Mouse (Mus musculus) heart, embryonic 12.5 days (tissue): ENCODE data around the gene C77080. TPM values are rescaled to one million over a fixed set of nuclear protein-coding genes. Genes with fewer than 3 reads are reported as not detected.
A peak's percentile ranks its signal among the peaks of the same experiment; 100 is the strongest.

Experiments used
- ATAC-seq: fragments of 200-750 bp; cut with Nextera tagmentation; 2 replicates; pipeline ENCODE4 v1.8.0; 2017; ENCODE audit warnings: moderate TSS enrichment, moderate library complexity; ENCODE audit not compliant: insufficient number of reproducible peaks, low FRiP score
- H3K27ac ChIP-seq: fragments of 300-500 bp; sonication (generic); 2 replicates; pipeline ENCODE4 v1.5.1; 2016; ENCODE audit warnings: mild to moderate bottlenecking, moderate library complexity; ENCODE audit not compliant: poor library complexity, severe bottlenecking
- H3K27me3 ChIP-seq: fragments of 300-500 bp; sonication (generic); replicated peaks from 2 replicates; pipeline ENCODE4 v1.6.1; 2016; ENCODE audit warnings: mild to moderate bottlenecking, moderate library complexity
- H3K36me3 ChIP-seq: fragments of 300-500 bp; sonication (generic); 2 replicates; pipeline ENCODE4 v1.6.1; 2016; ENCODE audit warnings: mild to moderate bottlenecking, moderate library complexity
- H3K4me1 ChIP-seq: fragments of 300-500 bp; sonication (generic); replicated peaks from 2 replicates; pipeline ENCODE4 v1.6.1; 2016; ENCODE audit warnings: mild to moderate bottlenecking
- H3K4me2 ChIP-seq: fragments of 300-500 bp; sonication (generic); 2 replicates; pipeline ENCODE4 v1.6.1; 2016; ENCODE audit warnings: mild to moderate bottlenecking, moderate library complexity
- H3K4me3 ChIP-seq: fragments of 300-500 bp; sonication (generic); 2 replicates; pipeline ENCODE4 v1.5.1; 2016; ENCODE audit warnings: mild to moderate bottlenecking
- H3K9ac ChIP-seq: fragments of 300-500 bp; sonication (generic); 2 replicates; pipeline ENCODE4 v1.6.1; 2016; ENCODE audit warnings: mild to moderate bottlenecking, moderate library complexity
- H3K9me3 ChIP-seq: fragments of 300-500 bp; sonication (generic); replicated peaks from 2 replicates; pipeline ENCODE4 v1.6.1; 2016; ENCODE audit warnings: mild to moderate bottlenecking, moderate library complexity
- WGBS: fragments of 180-500 bp; shearing (Covaris S2); methylation state at CpG from one replicate; pipeline ENCODE4 v1.1.7; 2016; 5-methylcytosine and 5-hydroxymethylcytosine counted together
- microRNA-seq: library from miRNA; unstranded; fragments of <30 nt; microRNA quantifications from one replicate; pipeline ENCODE4, GENCODE M21; 2017
- polyA plus RNA-seq: library from polyadenylated mRNA; unstranded; fragments of >200 nt; fragmentation: Nextera tagmentation; extraction: Ambion mirVana; gene quantifications from 2 replicates; pipeline ENCODE4 v1.2.1, GENCODE M21; 2016

Gene C77080
- polyA plus RNA-seq, 1 experiment from 2014 or later, result 1.6 TPM

DNA sequence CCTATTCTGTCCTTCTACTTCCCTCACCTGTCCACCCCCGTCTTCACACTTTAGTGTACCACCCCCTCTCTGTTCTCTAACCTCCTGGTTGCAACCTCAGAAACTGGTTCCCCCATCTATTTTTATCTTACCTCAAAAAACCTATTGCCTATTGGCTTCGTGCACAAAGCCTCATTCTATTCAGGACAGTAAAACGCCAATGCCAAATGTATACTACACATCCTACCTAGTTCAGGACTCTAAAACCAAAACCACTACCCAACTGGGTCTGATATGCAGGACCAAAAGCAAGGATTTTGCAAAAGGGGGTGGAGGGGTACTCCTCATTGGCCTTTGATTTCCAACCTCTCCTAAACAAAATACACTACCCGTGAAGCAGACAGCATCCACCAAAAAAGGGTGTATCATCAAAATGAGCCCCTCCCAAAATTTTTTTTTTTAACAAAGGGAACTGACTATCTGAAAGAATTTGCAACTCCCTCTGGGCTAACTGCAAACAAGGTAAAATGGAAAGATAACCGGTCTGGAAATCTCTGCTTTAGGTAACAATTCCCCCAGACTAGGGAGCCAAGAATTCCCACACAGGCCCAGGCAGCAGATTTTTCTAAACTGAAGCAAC, 73.1 kb downstream of the C77080 start:
- Histone ChIP-seq H3K9ac (peak overlapping the region; percentile 96), H3K36me3 (peaks cover 6% of the 10 kb centered on the region; the same call in 1 of the 2 replicates), H3K4me3 (peak overlapping the region; percentile 96), H3K4me2 (peak overlapping the region; percentile 75), H3K27me3 (no peaks in the 10 kb centered on the region), H3K9me3 (no peaks in the 10 kb centered on the region), H3K27ac (peak overlapping the region; percentile 92), H3K4me1 (peaks cover 20% of the 10 kb centered on the region)
- no peak for ATAC-seq
- 40% methylated on average over 5 of the region's 5 CpGs for WGBS

DNA sequence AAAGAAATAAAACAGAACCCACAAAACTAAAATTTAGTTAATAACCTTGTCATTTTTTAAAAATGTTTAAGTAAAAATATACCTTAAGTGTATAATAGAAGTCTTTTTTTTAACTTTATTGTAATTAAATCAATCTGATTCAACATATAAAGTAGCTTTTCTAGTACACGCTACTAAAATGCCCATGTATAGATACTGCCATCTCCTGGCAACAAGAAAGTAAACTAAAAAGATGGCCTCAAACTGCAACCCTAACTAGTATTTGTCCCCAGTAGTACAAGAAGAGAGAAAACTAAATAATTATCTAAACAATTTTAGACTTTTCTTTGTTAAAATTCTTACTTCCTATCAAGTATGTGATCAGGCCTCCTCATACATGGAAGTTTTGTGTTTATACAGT, 81.6 kb downstream of the C77080 start:
- no peak for ATAC-seq
- no peak overlapping the region for H3K4me3 ChIP-seq
- peaks cover 54% of the 10 kb centered on the region for H3K36me3 ChIP-seq
- H3K9ac ChIP-seq, result no peak overlapping the region
- no peaks in the 10 kb centered on the region for H3K9me3 ChIP-seq
- 72% methylated on average over 1 of the region's 1 CpGs for WGBS
- no peak overlapping the region for H3K27ac ChIP-seq
- H3K4me1 ChIP-seq, result no peaks in the 10 kb centered on the region
- H3K4me2 ChIP-seq, result no peak overlapping the region
- no peaks in the 10 kb centered on the region for H3K27me3 ChIP-seq

DNA sequence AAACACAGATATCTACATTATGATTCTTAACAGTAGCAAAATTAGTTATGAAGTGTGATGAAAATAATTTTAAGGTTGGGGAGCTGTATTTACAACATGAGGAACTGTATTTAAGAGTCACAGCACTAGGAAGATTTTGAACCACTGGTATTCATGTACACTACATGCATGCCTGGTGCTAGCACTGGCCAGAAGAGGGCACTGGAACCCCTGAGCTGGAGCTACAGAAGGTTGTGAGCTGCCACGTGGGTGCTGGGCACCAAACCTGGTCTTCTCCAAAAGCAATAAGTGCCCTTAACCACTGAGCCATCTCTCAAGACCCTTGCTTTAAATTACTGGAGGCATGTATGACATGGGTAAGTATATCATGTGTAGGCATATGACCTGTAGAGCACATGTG, 88.7 kb downstream of the C77080 start:
- peaks cover 5% of the 10 kb centered on the region; the same call in 1 of the 2 replicates for H3K9me3 ChIP-seq
- H3K36me3 ChIP-seq, result peaks cover 77% of the 10 kb centered on the region
- H3K4me2 ChIP-seq, result no peak overlapping the region
- WGBS, result 80% methylated on average over 1 of the region's 1 CpGs
- H3K27me3 ChIP-seq, result no peaks in the 10 kb centered on the region
- no peak for ATAC-seq
- no peak overlapping the region for H3K4me3 ChIP-seq
- no peak overlapping the region for H3K27ac ChIP-seq
- H3K9ac ChIP-seq, result no peak overlapping the region
- no peaks in the 10 kb centered on the region for H3K4me1 ChIP-seq

Small RNA genes lying within 50 kb of the gene (microRNA-seq; reads per million reads assigned to microRNA genes)
- gene Gm22994, result not detected

Other genes with a start within 250 kb of the C77080 start
- gene Rnf19b, start 203.1 kb downstream of the C77080 start, polyA plus RNA-seq, result 8.1 and 8.2 TPM in 2 replicates
- 0.24 and 0.34 TPM in 2 replicates for gene Tmem54, start 155.9 kb downstream of the C77080 start, polyA plus RNA-seq
- 0.27 and 0.50 TPM in 2 replicates for gene Hpca, start 139.4 kb downstream of the C77080 start, polyA plus RNA-seq
- 6.9 and 7.8 TPM in 2 replicates for gene Fndc5, start 124.4 kb downstream of the C77080 start, polyA plus RNA-seq
- 21.3 and 22.6 TPM in 2 replicates for gene S100pbp, start 71.7 kb downstream of the C77080 start, polyA plus RNA-seq
- gene Yars, start 71.6 kb downstream of the C77080 start, polyA plus RNA-seq, result 49.3 and 55.8 TPM in 2 replicates
- 1.1 and 1.3 TPM in 2 replicates for gene Sync, start 26.2 kb upstream of the C77080 start, polyA plus RNA-seq
- 342 TPM in 2 replicates for gene Rbbp4, start 74.0 kb upstream of the C77080 start, polyA plus RNA-seq
- gene Zbtb8os, start 74.3 kb upstream of the C77080 start, polyA plus RNA-seq, result 46.7 and 51.1 TPM in 2 replicates
- gene Zbtb8a, start 116.7 kb upstream of the C77080 start, polyA plus RNA-seq, result 11.1 and 11.8 TPM in 2 replicates
- 5.7 and 5.9 TPM in 2 replicates for gene Zbtb8b, start 179.4 kb upstream of the C77080 start, polyA plus RNA-seq
- 25.6 and 26.8 TPM in 2 replicates for gene Bsdc1, start 200.2 kb upstream of the C77080 start, polyA plus RNA-seq
- not detected in 2 replicates for gene Tssk3, start 229.6 kb upstream of the C77080 start, polyA plus RNA-seq
- 0.32 TPM in 1 of 2 replicates, not detected in the other for gene Fam229a, start 229.8 kb upstream of the C77080 start, polyA plus RNA-seq